Mouse (Mus musculus): ENCODE measurements around the gene Nap1l1. TPM values are rescaled to one million over a fixed set of nuclear protein-coding genes. Genes with fewer than 3 reads are reported as not detected.
"Not testable (repeated sequence)": the region's sequence is repeated elsewhere in the genome, so short reads cannot be mapped to it uniquely, and the experiment has no call there.

The Nap1l1 gene
- polyA plus RNA-seq, 1 experiment = 6.7 TPM

GRCm38 (mm10) chr10:111476301-111476700, 3.3 kb downstream of the Nap1l1 start:
- 65% methylated on average over 4 of the region's 4 CpGs for WGBS
- no peak for DNase-seq (ENCODE audit: low read depth, low spot score)

- DNase-seq (ENCODE audit: low read depth, low spot score) = no peak
- WGBS = 76% methylated on average over 6 of the region's 6 CpGs
These were observed 4.0 kb downstream of the Nap1l1 start for GRCm38 (mm10) chr10:111476989-111477510.

- 88% methylated on average over 5 of the region's 5 CpGs for WGBS
- no peak for DNase-seq (ENCODE audit: low read depth, low spot score)
These were observed 6.6 kb downstream of the Nap1l1 start for GRCm38 (mm10) chr10:111479599-111479998.

- WGBS = 94% methylated on average over 2 of the region's 2 CpGs
- no peak for DNase-seq (ENCODE audit: low read depth, low spot score)
These were observed 9.6 kb downstream of the Nap1l1 start for GRCm38 (mm10) chr10:111482654-111483053.

GRCm38 (mm10) chr10:111484079-111484478, 11.1 kb downstream of the Nap1l1 start:
- 40% methylated on average over 5 of the region's 5 CpGs for WGBS
- no peak for DNase-seq (ENCODE audit: low read depth, low spot score)

GRCm38 (mm10) chr10:111488793-111489192, 15.8 kb downstream of the Nap1l1 start:
- DNase-seq (ENCODE audit: low read depth, low spot score) = no peak
- WGBS = 86% methylated on average over 2 of the region's 2 CpGs

GRCm38 (mm10) chr10:111490079-111490478, 17.1 kb downstream of the Nap1l1 start:
- DNase-seq (ENCODE audit: low read depth, low spot score) = not testable (repeated sequence)
- 48% methylated on average over 4 of the region's 4 CpGs for WGBS

- 85% methylated on average over 7 of the region's 7 CpGs for WGBS
These were observed 22.9 kb downstream of the Nap1l1 start for GRCm38 (mm10) chr10:111495888-111496287.

GRCm38 (mm10) chr10:111499892-111500291, 26.9 kb downstream of the Nap1l1 start:
- DNase-seq (ENCODE audit: low read depth, low spot score) = no peak
- WGBS = 82% methylated on average over 6 of the region's 6 CpGs

More at GRCm38 (mm10) chr10:111495888-111496287, 22.9 kb downstream of the Nap1l1 start:
- no peak for DNase-seq (ENCODE audit: low read depth, low spot score)

- under 1% methylated on average over 3 of the region's 3 CpGs for WGBS
- no peak for DNase-seq (ENCODE audit: low read depth, low spot score)
These were observed 30.0 kb downstream of the Nap1l1 start for GRCm38 (mm10) chr10:111503071-111503470.

- whole genome bisulfite sequencing = 14% methylated on average over 10 of the region's 10 CpGs
- DNase-seq (ENCODE audit: low read depth, low spot score) = no peak
These were observed 30.7 kb downstream of the Nap1l1 start for GRCm38 (mm10) chr10:111503716-111504115.

- DNase-seq (ENCODE audit: low read depth, low spot score) = no peak
- WGBS = 44% methylated on average over 1 of the region's 1 CpGs
These were observed 31.6 kb downstream of the Nap1l1 start for GRCm38 (mm10) chr10:111504606-111505005.

- DNase-seq (ENCODE audit: low read depth, low spot score) = no peak
- WGBS = 27% methylated on average over 7 of the region's 7 CpGs
These were observed 32.4 kb downstream of the Nap1l1 start for GRCm38 (mm10) chr10:111505406-111505805.

GRCm38 (mm10) chr10:111506101-111506925, 33.3 kb downstream of the Nap1l1 start, which contains the start of gene Phlda1:
Gene Phlda1, plus strand, starts transcription at chr10:111506286.
- DNase-seq (ENCODE audit: low read depth, low spot score) = no peak
- WGBS = under 1% methylated on average over 92 of the region's 94 CpGs

GRCm38 (mm10) chr10:111506926-111507459, 34.0 kb downstream of the Nap1l1 start:
- under 1% methylated on average over 23 of the region's 23 CpGs for WGBS
- DNase-seq (ENCODE audit: low read depth, low spot score) = no peak

- DNase-seq (ENCODE audit: low read depth, low spot score) = no peak
- whole genome bisulfite sequencing = 3% methylated on average over 37 of the region's 38 CpGs
These were observed 34.6 kb downstream of the Nap1l1 start for GRCm38 (mm10) chr10:111507460-111508211.

- 13% methylated on average over 7 of the region's 7 CpGs for WGBS
- DNase-seq (ENCODE audit: low read depth, low spot score) = no peak
These were observed 35.5 kb downstream of the Nap1l1 start for GRCm38 (mm10) chr10:111508324-111509080.

GRCm38 (mm10) chr10:111509103-111509784, 36.2 kb downstream of the Nap1l1 start:
- DNase-seq (ENCODE audit: low read depth, low spot score) = no peak
- 19% methylated on average over 8 of the region's 8 CpGs for WGBS

- no peak for DNase-seq (ENCODE audit: low read depth, low spot score)
- WGBS = 22% methylated on average over 7 of the region's 7 CpGs
These were observed 37.0 kb downstream of the Nap1l1 start for GRCm38 (mm10) chr10:111509981-111510380.
